Mouse (Mus musculus) midbrain, embryonic 15.5 days (tissue): ENCODE measurements at regions not wholly inside any gene's neighbourhood (a gene's known extent, or its start where the extent isn't known, plus 50 kb on each side); places are given as distances from the start of the nearest gene placed in this dataset.

Experiments
- ATAC-seq: fragments of 200-750 bp; cut with Nextera tagmentation; replicated peaks from 2 replicates; pipeline ENCODE4 v1.8.0; 2017; ENCODE audit warnings: moderate TSS enrichment
- H3K27ac ChIP-seq: fragments of 300-500 bp; sonication (generic); 2 replicates; pipeline ENCODE4 v1.5.1; 2015; ENCODE audit warnings: mild to moderate bottlenecking, inconsistent platforms
- H3K27me3 ChIP-seq: fragments of 300-500 bp; sonication (generic); replicated peaks from 2 replicates; pipeline ENCODE4 v1.6.1; 2015; ENCODE audit warnings: inconsistent platforms
- H3K36me3 ChIP-seq: fragments of 300-500 bp; sonication (generic); replicated peaks from 2 replicates; pipeline ENCODE4 v1.6.1; 2015; ENCODE audit warnings: inconsistent platforms
- H3K4me1 ChIP-seq: fragments of 300-500 bp; sonication (generic); 2 replicates; pipeline ENCODE4 v1.6.1; 2015; ENCODE audit warnings: inconsistent platforms
- H3K4me2 ChIP-seq: fragments of 300-500 bp; sonication (generic); 2 replicates; pipeline ENCODE4 v1.6.1; 2015; ENCODE audit warnings: inconsistent platforms, mild to moderate bottlenecking, moderate library complexity
- H3K4me3 ChIP-seq: fragments of 300-500 bp; sonication (generic); 2 replicates; pipeline ENCODE4 v1.5.1; 2015; ENCODE audit warnings: mild to moderate bottlenecking, inconsistent platforms
- H3K9ac ChIP-seq: fragments of 300-500 bp; sonication (generic); 2 replicates; pipeline ENCODE4 v1.6.1; 2015; ENCODE audit warnings: mild to moderate bottlenecking, inconsistent platforms
- H3K9me3 ChIP-seq: fragments of 300-500 bp; sonication (generic); 2 replicates; pipeline ENCODE4 v1.6.1; 2016; ENCODE audit warnings: inconsistent platforms
- WGBS: fragments of 180-500 bp; shearing (Covaris S2); methylation state at CpG from one replicate; pipeline ENCODE4 v1.1.7; 2015; ENCODE audit warnings: mixed read lengths; 5-methylcytosine and 5-hydroxymethylcytosine counted together

- no peak overlapping the region for H3K4me2 ChIP-seq
- no peak overlapping the region for H3K4me3 ChIP-seq
- H3K36me3 ChIP-seq = no peaks in the 10 kb centered on the region
- H3K9me3 ChIP-seq = no peaks in the 10 kb centered on the region
- H3K4me1 ChIP-seq = no peaks in the 10 kb centered on the region
- no peaks in the 10 kb centered on the region for H3K27me3 ChIP-seq
- H3K27ac ChIP-seq = no peak overlapping the region
- WGBS = 84% methylated on average over 5 of the region's 5 CpGs
- ATAC-seq = no peak
- H3K9ac ChIP-seq = no peak overlapping the region
Observed at GRCm38 (mm10) chr11:48525517-48525916, 274.6 kb upstream of the Rack1 start.

- H3K4me2 ChIP-seq = no peak overlapping the region
- WGBS = 90% methylated on average over 3 of the region's 3 CpGs
Observed at GRCm38 (mm10) chr11:48506886-48507285, 293.2 kb upstream of the Rack1 start.

GRCm38 (mm10) chr11:48502011-48502806 is 297.9 kb upstream of the Rack1 start:
- ATAC-seq = peak; percentile 54; the same call in 1 of the 2 replicates
- Histone ChIP-seq H3K9me3 (no peaks in the 10 kb centered on the region), H3K27me3 (no peaks in the 10 kb centered on the region), H3K4me1 (peaks cover 3% of the 10 kb centered on the region; the same call in 1 of the 2 replicates), H3K9ac (no peak overlapping the region), H3K36me3 (no peaks in the 10 kb centered on the region), H3K4me3 (no peak overlapping the region), H3K4me2 (no peak overlapping the region), H3K27ac (no peak overlapping the region)
- WGBS = 16% methylated on average over 10 of the region's 10 CpGs

More at GRCm38 (mm10) chr11:48506886-48507285, 293.2 kb upstream of the Rack1 start:
- no peaks in the 10 kb centered on the region for H3K27me3 ChIP-seq
- ATAC-seq = no peak
- H3K27ac ChIP-seq = no peak overlapping the region
- no peak overlapping the region for H3K4me3 ChIP-seq
- H3K9me3 ChIP-seq = no peaks in the 10 kb centered on the region
- no peak overlapping the region for H3K9ac ChIP-seq
- no peaks in the 10 kb centered on the region for H3K36me3 ChIP-seq
- H3K4me1 ChIP-seq = peaks cover 3% of the 10 kb centered on the region; the same call in 1 of the 2 replicates

GRCm38 (mm10) chr11:48499057-48499456 is 301.1 kb upstream of the Rack1 start:
- Histone ChIP-seq H3K4me2 (no peak overlapping the region), H3K9ac (no peak overlapping the region), H3K4me1 (peaks cover 3% of the 10 kb centered on the region; the same call in 1 of the 2 replicates), H3K27ac (no peak overlapping the region), H3K27me3 (no peaks in the 10 kb centered on the region), H3K9me3 (no peaks in the 10 kb centered on the region), H3K36me3 (no peaks in the 10 kb centered on the region), H3K4me3 (no peak overlapping the region)
- 95% methylated on average over 1 of the region's 1 CpGs for WGBS
- no peak for ATAC-seq

- H3K4me3 ChIP-seq = no peak overlapping the region
- H3K4me1 ChIP-seq = no peaks in the 10 kb centered on the region
Observed at GRCm38 (mm10) chr11:48488308-48488707, 311.8 kb upstream of the Rack1 start.

GRCm38 (mm10) chr11:48464036-48464435 is 336.1 kb upstream of the Rack1 start:
- H3K27ac ChIP-seq = no peak overlapping the region
- no peaks in the 10 kb centered on the region for H3K36me3 ChIP-seq
- no peak for ATAC-seq
- H3K9me3 ChIP-seq = no peaks in the 10 kb centered on the region
- H3K27me3 ChIP-seq = no peaks in the 10 kb centered on the region
- no peak overlapping the region for H3K9ac ChIP-seq
- no peak overlapping the region for H3K4me3 ChIP-seq
- H3K4me2 ChIP-seq = no peak overlapping the region
- WGBS = 63% methylated on average over 4 of the region's 4 CpGs
- H3K4me1 ChIP-seq = no peaks in the 10 kb centered on the region

More at GRCm38 (mm10) chr11:48488308-48488707, 311.8 kb upstream of the Rack1 start:
- no peaks in the 10 kb centered on the region for H3K27me3 ChIP-seq
- H3K27ac ChIP-seq = no peak overlapping the region
- ATAC-seq = no peak
- no peak overlapping the region for H3K4me2 ChIP-seq
- no peaks in the 10 kb centered on the region for H3K9me3 ChIP-seq
- H3K9ac ChIP-seq = no peak overlapping the region
- H3K36me3 ChIP-seq = no peaks in the 10 kb centered on the region
- 69% methylated on average over 1 of the region's 1 CpGs for WGBS

- Histone ChIP-seq H3K27ac (no peak overlapping the region), H3K27me3 (no peaks in the 10 kb centered on the region), H3K36me3 (no peaks in the 10 kb centered on the region), H3K4me1 (no peaks in the 10 kb centered on the region), H3K4me3 (no peak overlapping the region), H3K9ac (no peak overlapping the region), H3K9me3 (no peaks in the 10 kb centered on the region), H3K4me2 (no peak overlapping the region)
- WGBS = 84% methylated on average over 1 of the region's 1 CpGs
- ATAC-seq = peak; percentile 27; the same call in 1 of the 2 replicates
Observed at GRCm38 (mm10) chr11:48449883-48450282, 350.2 kb upstream of the Rack1 start.

GRCm38 (mm10) chr11:48442534-48443254 is 357.4 kb upstream of the Rack1 start:
- no peak overlapping the region for H3K4me3 ChIP-seq
- H3K27me3 ChIP-seq = no peaks in the 10 kb centered on the region
- no peak overlapping the region for H3K4me2 ChIP-seq
- peak; percentile 86 for ATAC-seq
- H3K9ac ChIP-seq = no peak overlapping the region
- no peaks in the 10 kb centered on the region; the same call in 1 of the 2 replicates for H3K4me1 ChIP-seq
- H3K27ac ChIP-seq = peak overlapping the region; percentile 45; the same call in 1 of the 2 replicates
- H3K36me3 ChIP-seq = no peaks in the 10 kb centered on the region
- 33% methylated on average over 5 of the region's 5 CpGs for WGBS
- H3K9me3 ChIP-seq = no peaks in the 10 kb centered on the region

GRCm38 (mm10) chr11:48436712-48437111 is 363.4 kb upstream of the Rack1 start:
- 86% methylated on average over 3 of the region's 3 CpGs for WGBS
- Histone ChIP-seq H3K4me2 (no peak overlapping the region), H3K36me3 (no peaks in the 10 kb centered on the region), H3K27ac (no peak overlapping the region), H3K9me3 (no peaks in the 10 kb centered on the region), H3K9ac (no peak overlapping the region), H3K27me3 (no peaks in the 10 kb centered on the region), H3K4me1 (no peaks in the 10 kb centered on the region), H3K4me3 (no peak overlapping the region)
- no peak for ATAC-seq

- Histone ChIP-seq H3K4me3 (no peak overlapping the region), H3K4me2 (no peak overlapping the region), H3K9ac (no peak overlapping the region), H3K27me3 (no peaks in the 10 kb centered on the region), H3K4me1 (no peaks in the 10 kb centered on the region), H3K27ac (no peak overlapping the region), H3K36me3 (no peaks in the 10 kb centered on the region), H3K9me3 (no peaks in the 10 kb centered on the region)
- no peak for ATAC-seq
Observed at GRCm38 (mm10) chr11:48431316-48431715, 368.8 kb upstream of the Rack1 start.

- WGBS = 71% methylated on average over 2 of the region's 2 CpGs
- H3K36me3 ChIP-seq = no peaks in the 10 kb centered on the region
- no peaks in the 10 kb centered on the region for H3K27me3 ChIP-seq
- no peaks in the 10 kb centered on the region for H3K9me3 ChIP-seq
- no peak overlapping the region for H3K9ac ChIP-seq
- no peak for ATAC-seq
- no peaks in the 10 kb centered on the region for H3K4me1 ChIP-seq
- H3K4me2 ChIP-seq = no peak overlapping the region
- no peak overlapping the region for H3K27ac ChIP-seq
- H3K4me3 ChIP-seq = no peak overlapping the region
Observed at GRCm38 (mm10) chr11:48427423-48427822, 372.7 kb upstream of the Rack1 start.

- 76% methylated on average over 1 of the region's 1 CpGs for WGBS
- ATAC-seq = no peak
- no peaks in the 10 kb centered on the region for H3K27me3 ChIP-seq
- H3K4me2 ChIP-seq = no peak overlapping the region
- H3K4me3 ChIP-seq = no peak overlapping the region
- H3K27ac ChIP-seq = no peak overlapping the region
- H3K4me1 ChIP-seq = no peaks in the 10 kb centered on the region
- no peaks in the 10 kb centered on the region for H3K9me3 ChIP-seq
- H3K36me3 ChIP-seq = no peaks in the 10 kb centered on the region
- H3K9ac ChIP-seq = no peak overlapping the region
Observed at GRCm38 (mm10) chr11:48426446-48426845, 373.7 kb upstream of the Rack1 start.
